Mouse (Mus musculus): Measurements from ENCODE around the gene Pou2f2.

Gene Pou2f2

GRCm38 (mm10) chr7:25179606-25180161 is at the start of gene Pou2f2:
Gene Pou2f2, minus strand, starts transcription at chr7:25179726.
- DNase-seq: peak; percentile 92

GRCm38 (mm10) chr7:25227523-25228300 is 48.2 kb upstream of the Pou2f2 start:
- DNase-seq: no peak

DNA sequence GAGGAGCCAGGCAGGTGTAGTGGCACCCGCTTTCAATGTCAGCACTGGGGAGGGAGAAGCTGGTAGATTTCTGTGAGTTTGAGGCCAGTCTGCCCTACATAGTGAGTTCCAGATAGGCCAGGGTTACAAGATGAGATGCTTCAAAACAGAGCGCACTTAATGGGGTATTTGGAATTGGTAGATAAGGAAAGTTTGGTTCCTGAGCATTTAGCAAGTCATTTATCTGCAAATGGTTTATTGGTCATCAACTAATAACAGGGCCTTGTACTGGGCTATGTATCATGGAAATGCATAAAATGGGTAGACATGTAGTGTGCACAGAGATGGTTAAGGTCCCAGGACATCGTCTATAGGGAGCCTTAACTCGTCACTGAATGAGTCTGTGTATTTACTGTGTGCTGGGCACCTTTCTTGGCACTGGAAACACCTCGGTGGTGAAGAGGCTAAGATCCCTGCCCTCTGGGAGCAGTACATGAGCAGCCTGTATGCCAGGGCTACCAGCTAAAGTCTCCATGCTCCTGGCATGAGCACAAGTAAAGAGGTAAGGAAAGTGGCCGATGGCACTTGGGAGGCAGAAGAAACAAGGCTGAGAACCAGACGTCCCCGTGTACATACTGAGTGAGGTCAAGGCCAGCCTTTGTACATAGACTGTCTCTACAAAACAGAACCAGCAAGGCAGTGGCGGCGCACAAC is 42.9 kb upstream of the Pou2f2 start:
- DNase-seq: no peak

DNA sequence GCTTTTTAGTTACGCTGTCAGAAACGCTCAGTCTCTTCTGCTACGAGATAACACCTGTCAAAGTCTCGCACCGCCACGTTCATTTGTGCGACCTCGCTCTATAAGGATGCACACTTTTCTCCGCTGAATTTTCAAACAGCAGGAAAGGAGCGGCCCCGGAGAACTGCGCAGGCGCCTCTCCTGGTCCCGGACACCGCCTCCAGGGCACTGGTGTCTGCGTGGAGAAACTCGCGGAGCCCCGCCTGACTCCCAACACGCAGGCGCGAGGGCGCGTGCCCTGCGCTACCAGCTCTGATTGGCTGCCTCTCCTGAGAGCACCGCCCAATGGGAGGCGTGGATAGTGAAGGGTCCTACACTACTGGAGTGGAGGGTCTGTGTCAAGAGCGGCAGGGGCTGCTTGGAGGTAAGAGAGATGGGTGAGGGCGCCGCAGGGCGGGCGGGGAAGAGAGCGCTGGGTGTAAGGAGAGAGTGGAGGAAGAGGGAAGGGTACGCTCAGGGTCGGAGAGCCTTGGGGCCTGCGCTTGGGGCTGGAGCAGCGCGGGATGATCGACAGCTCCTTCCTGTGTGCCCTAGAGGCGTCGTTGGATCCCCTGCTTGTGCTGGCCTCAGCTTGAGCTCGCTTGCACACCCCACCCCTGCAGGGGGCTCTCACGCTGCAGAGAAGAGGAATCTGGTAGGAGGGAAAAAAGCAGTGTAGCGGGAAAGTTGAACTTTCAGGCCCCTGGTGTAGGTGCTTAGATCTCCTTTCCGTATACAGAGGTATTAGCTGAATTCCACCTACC is 41.8 kb upstream of the Pou2f2 start, which contains the start of gene Zfp526:
Gene Zfp526, plus strand, starts transcription at position 324 of the 782 bp plus-strand sequence.
- peak; percentile 100 for DNase-seq

GRCm38 (mm10) chr7:25220457-25221101 is 41.1 kb upstream of the Pou2f2 start, which contains the start of gene Dedd2:
Gene Dedd2, minus strand, starts transcription at chr7:25220615.
- no peak for DNase-seq

GRCm38 (mm10) chr7:25219756-25220456 is 40.4 kb upstream of the Pou2f2 start:
- DNase-seq: peak; percentile 96

- no peak for DNase-seq
Observed at GRCm38 (mm10) chr7:25219416-25219750, 39.9 kb upstream of the Pou2f2 start.

GRCm38 (mm10) chr7:25218705-25219415 is 39.3 kb upstream of the Pou2f2 start:
- DNase-seq: peak; percentile 84

DNA sequence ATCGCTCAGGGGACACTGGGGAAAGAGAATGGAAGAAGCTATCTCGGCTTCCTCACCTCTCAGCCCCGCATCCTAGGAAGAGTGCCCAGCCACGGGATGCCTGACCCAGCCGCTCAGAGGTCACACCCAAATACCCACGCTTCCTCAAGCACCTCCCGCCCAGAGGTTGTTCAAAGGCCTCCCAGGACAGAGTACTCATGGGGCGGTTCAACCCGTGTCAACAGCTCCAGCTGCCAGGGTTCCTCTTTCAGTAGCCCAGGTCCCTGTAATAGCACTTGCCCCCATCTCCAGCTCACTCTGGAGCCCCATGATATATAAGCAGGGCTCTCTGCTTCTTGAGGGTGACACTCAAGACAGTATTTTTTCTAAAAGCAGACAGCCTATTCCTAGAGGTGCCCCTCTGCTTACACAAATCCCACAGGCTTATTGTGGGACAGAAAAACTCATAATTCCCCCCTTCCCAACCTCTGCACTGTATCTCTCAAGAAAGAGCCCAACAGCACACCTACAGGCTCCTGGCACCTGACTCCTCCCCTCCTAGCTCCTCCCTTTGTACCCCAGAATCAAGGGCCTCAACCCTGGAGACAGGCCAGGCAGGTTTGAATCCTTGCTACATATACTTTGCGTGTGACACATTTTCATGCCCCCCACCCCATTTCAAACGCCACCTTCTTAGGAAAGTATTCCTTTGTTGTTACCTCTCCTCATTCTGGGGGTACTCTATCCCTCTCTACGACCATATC is 38.3 kb upstream of the Pou2f2 start:
- DNase-seq: no peak

GRCm38 (mm10) chr7:25214172-25214571 is 34.6 kb upstream of the Pou2f2 start:
- DNase-seq: no peak

- no peak for DNase-seq
Observed at GRCm38 (mm10) chr7:25213099-25213498, 33.6 kb upstream of the Pou2f2 start.

DNA sequence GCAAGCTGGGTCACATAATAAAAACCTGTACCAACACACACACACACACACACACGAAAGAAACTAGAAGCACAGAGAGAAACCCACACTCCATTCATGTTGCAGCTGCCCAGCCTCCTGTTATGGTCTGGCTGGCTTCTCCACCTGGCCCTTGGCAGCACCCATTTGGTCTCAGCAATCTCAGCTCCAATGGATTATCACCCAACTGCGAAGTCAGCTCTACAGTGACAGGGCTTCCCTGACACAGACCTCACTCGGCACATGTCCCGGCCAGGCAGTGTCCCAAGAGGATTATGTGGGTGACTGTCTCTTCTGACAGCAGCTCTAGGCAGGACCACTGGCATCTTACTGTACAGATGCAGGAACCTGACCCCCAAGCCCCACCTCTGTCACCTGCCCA is 31.0 kb upstream of the Pou2f2 start:
- no peak for DNase-seq

- no peak for DNase-seq
Observed at GRCm38 (mm10) chr7:25209161-25209622, 29.7 kb upstream of the Pou2f2 start.

GRCm38 (mm10) chr7:25206094-25206830 is 26.7 kb upstream of the Pou2f2 start:
- DNase-seq: no peak

DNA sequence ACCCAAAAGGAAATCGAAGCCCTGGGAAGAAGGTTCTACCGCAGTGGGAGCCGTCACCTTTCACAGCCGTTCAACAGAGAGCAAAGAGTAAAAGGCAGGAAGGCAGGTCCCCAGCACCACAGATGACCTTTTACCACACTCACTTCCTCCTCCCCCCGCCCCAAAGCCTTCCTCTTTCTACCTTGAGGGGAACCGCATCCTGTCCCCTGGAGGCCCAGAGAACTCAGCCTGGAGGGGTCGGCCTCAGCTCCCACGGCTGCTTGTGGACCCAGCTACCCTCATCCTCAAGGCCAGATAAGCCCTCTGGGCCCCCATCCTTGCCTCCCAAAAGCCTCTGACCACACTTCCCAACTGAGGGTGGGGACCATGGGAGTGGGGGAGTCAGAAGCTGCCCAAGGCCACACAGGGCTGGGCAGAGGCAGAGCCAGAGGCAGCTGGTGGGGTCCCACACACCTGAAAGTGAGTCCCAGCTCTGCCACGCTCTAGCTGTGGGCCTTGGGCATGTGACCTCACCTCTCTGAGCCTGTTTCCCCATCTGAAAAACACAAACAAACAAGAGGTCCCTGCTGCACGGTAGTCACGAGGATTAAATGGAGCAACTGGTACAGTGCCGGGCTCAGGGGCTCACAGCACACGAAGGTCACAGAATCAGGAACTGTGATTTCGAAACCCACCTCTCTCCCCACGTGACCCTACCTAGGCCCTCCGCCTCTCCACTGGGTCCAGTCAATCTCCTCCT is 26.0 kb upstream of the Pou2f2 start:
- no peak for DNase-seq

DNA sequence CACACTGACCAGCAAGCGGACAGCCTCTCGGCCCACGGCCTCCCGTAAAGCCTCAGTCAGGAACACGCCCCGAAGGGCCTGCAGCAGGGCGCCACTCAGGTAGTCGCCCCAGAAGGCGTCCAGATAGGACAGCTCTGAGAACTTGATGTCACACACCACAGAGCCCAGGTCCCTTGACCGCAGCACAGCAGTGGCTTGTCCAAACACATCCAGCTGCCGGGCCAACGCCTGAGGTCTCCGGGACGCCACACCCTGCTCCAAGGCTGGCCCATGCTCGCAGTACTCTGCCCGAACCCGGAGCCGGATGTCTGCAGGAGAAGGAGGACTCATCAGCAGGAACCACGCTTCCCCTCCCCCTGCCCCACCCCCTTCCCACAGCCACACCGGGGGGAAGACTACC is 24.1 kb upstream of the Pou2f2 start:
- DNase-seq: no peak

- DNase-seq: no peak
Observed at GRCm38 (mm10) chr7:25197384-25198018, 18.0 kb upstream of the Pou2f2 start.

DNA sequence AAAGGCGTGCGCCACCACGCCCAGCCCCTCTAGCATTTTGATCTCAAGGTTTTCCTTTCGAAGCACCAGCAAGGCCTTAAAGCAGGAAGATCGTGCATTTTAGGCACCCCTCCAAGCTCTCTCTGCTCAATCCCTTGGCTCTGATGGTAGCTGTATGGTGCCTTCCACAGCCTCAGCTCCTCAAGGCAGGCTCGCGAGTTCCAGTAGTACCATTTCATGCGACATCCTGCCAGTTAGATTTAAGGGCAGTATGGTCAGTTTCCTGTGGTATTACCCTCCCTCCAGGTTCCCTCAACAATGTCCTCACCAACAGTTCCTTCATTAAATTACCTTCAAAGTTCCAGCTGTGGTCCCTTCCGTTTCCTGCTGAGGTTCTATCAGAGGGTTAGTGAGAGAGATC is 16.6 kb upstream of the Pou2f2 start:
- no peak for DNase-seq

Data from embryo, embryonic 11 days (tissue).